Mouse (Mus musculus) heart, adult 2 months (tissue): ENCODE results near the gene Slc25a27.
A peak's percentile ranks its signal among the peaks of the same experiment; 100 is the strongest.

Experiments used
- CTCF ChIP-seq: fragments of 200-600 bp; IDR thresholded peaks from 2 replicates; pipeline ENCODE4 v1.8.1; 2022; ENCODE audit warnings: antibody characterized with exemption, mild to moderate bottlenecking, moderate library complexity
- POLR2A ChIP-seq: fragments of 200-500 bp; IDR thresholded peaks from 2 replicates; pipeline ENCODE4 v1.6.1; 2011; ENCODE audit warnings: mild to moderate bottlenecking, low read depth, low read length, control low read depth; ENCODE audit not compliant: insufficient read depth

DNA sequence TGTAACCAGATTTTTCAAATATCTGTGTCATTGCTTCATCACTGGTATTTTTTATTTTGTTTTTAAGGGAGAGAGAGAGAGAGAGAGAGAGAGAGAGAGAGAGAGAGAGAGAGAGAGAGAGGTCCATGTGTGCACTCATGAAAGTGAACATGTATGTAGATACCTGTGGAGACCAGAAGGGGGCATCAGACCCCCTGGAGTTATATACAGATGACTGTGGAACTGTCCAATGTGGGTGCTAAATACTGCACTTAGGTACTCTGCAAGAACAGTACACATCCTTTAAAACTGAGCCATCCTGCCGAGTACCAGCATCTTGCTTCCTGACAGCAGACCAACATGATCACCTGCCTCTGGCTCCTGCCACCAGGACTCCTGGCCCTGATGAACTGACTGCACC is 9.2 kb upstream of the Slc25a27 start:
- peak; percentile 39 for TF ChIP-seq CTCF
- no peak for TF ChIP-seq POLR2A
